Mouse (Mus musculus) embryonic facial prominence, embryonic 11.5 days (tissue): Measurements from ENCODE around the gene Mapk10. TPM values are rescaled to one million over a fixed set of nuclear protein-coding genes. Genes with fewer than 3 reads are reported as not detected.

Experiments used
- ATAC-seq: fragments of 200-750 bp; cut with Nextera tagmentation; replicated peaks from 2 replicates; pipeline ENCODE4 v1.8.0; 2017; ENCODE audit warnings: low read depth; ENCODE audit not compliant: insufficient number of reproducible peaks, low FRiP score, low TSS enrichment
- DNase-seq: peaks from one replicate; pipeline ENCODE4 v3.0.0-alpha.2; 2015; ENCODE audit warnings: low spot score
- H3K27ac ChIP-seq: fragments of 300-500 bp; sonication (generic); replicated peaks from 2 replicates; pipeline ENCODE4 v1.5.1; 2014; ENCODE audit warnings: mild to moderate bottlenecking, low read depth, low read length, control low read depth
- H3K27me3 ChIP-seq: fragments of 300-500 bp; sonication (generic); 2 replicates; pipeline ENCODE4 v1.6.1; 2014; ENCODE audit warnings: mild to moderate bottlenecking, low read length, moderate library complexity, mixed read lengths; ENCODE audit not compliant: control insufficient read depth, insufficient read depth
- H3K36me3 ChIP-seq: fragments of 300-500 bp; sonication (generic); replicated peaks from 2 replicates; pipeline ENCODE4 v1.6.1; 2014; ENCODE audit warnings: low read depth, mild to moderate bottlenecking, low read length, moderate library complexity, mixed read lengths; ENCODE audit not compliant: control insufficient read depth, insufficient read depth
- H3K4me1 ChIP-seq: fragments of 300-500 bp; sonication (generic); 2 replicates; pipeline ENCODE4 v1.6.1; 2014; ENCODE audit warnings: low read length, mixed read lengths; ENCODE audit not compliant: control insufficient read depth, insufficient read depth
- H3K4me2 ChIP-seq: fragments of 300-500 bp; sonication (generic); 2 replicates; pipeline ENCODE4 v1.6.1; 2014; ENCODE audit warnings: low read depth, mild to moderate bottlenecking, control low read depth, low read length, moderate library complexity
- H3K4me3 ChIP-seq: fragments of 300-500 bp; sonication (generic); 2 replicates; pipeline ENCODE4 v1.5.1; 2014; ENCODE audit warnings: low read depth, low read length, control low read depth
- H3K9ac ChIP-seq: fragments of 300-500 bp; sonication (generic); replicated peaks from 2 replicates; pipeline ENCODE4 v1.6.1; 2014; ENCODE audit warnings: mild to moderate bottlenecking, control low read depth, low read length
- H3K9me3 ChIP-seq: fragments of 300-500 bp; sonication (generic); replicated peaks from 2 replicates; pipeline ENCODE4 v1.6.1; 2016; ENCODE audit warnings: mild to moderate bottlenecking, low read length, inconsistent platforms, mixed read lengths; ENCODE audit not compliant: control insufficient read depth
- WGBS: fragments of 180-500 bp; shearing (Covaris S2); extraction: QIAGEN DNeasy Blood & Tissue Kit; methylation state at CpG from one replicate; pipeline ENCODE4 v1.1.7; 2014; 5-methylcytosine and 5-hydroxymethylcytosine counted together
- polyA plus RNA-seq: library from polyadenylated mRNA; unstranded; fragments of >200 nt; fragmentation: Nextera tagmentation; extraction: Ambion mirVana; gene quantifications from 2 replicates; pipeline ENCODE4 v1.2.1, GENCODE M21; 2014

Mapk10 gene
- polyA plus RNA-seq, 1 experiment from 2014 or later: 11.9 TPM

DNA sequence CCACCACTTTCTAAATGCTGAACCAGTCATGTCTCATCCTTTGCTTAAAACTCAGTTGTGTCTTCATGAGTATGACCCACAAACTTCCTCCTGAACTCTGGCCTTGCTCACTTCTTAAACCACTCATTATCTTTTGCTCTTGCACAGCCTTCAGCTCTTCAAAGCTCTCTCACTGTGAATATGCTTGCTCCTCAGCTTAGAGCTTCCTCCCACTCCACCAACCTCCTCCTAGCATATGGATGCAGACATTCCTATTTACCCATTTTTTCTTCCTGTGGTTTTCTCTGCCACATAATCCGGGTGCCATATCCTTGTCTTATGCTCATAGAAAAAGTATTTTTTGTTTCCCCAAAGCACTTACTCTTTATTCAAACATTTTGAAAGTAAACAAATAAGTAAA lies 26.9 kb downstream of the Mapk10 start:
- ATAC-seq (no peak), DNase-seq (no peak)
- 94% methylated on average over 1 of the region's 1 CpGs for WGBS

DNA sequence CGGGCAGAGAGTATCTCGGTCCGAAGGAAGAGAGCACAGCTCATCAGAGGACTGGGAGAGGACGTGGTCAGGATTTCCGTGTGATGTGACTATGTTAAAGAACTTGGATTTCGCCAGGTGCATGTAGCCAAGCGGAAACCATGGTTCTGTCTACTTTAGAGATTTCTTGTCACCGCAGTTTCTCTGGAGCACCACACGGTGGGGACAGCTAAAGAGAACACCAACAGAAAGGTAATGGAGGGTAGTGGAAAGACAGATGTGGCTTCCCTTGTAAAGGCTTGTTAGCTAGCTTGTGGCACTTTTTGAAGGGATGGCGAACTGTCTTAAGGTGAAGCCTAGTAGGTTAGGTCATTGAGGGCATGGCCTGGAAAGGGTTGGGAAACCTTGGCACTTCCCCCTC lies 29.5 kb downstream of the Mapk10 start:
- H3K4me1 ChIP-seq: no peaks in the 10 kb centered on the region
- H3K27ac ChIP-seq: no peak overlapping the region
- 93% methylated on average over 10 of the region's 10 CpGs for WGBS
- H3K27me3 ChIP-seq: no peaks in the 10 kb centered on the region
- no peak overlapping the region for H3K4me3 ChIP-seq
- H3K36me3 ChIP-seq: no peaks in the 10 kb centered on the region
- no peak overlapping the region for H3K9ac ChIP-seq
- no peaks in the 10 kb centered on the region for H3K9me3 ChIP-seq
- no peak for DNase-seq
- no peak for ATAC-seq
- no peak overlapping the region for H3K4me2 ChIP-seq

More for the DNA sequence above, 26.9 kb downstream of the Mapk10 start:
- no peaks in the 10 kb centered on the region for H3K4me1 ChIP-seq
- no peak overlapping the region for H3K9ac ChIP-seq
- H3K9me3 ChIP-seq: no peaks in the 10 kb centered on the region
- H3K27me3 ChIP-seq: no peaks in the 10 kb centered on the region
- H3K4me3 ChIP-seq: no peak overlapping the region
- no peaks in the 10 kb centered on the region for H3K36me3 ChIP-seq
- no peak overlapping the region for H3K27ac ChIP-seq
- H3K4me2 ChIP-seq: no peak overlapping the region

GRCm38 (mm10) chr5:103177010-103177409 lies 34.1 kb downstream of the Mapk10 start:
- 34% methylated on average over 5 of the region's 5 CpGs for WGBS
- H3K9ac ChIP-seq: no peak overlapping the region
- H3K9me3 ChIP-seq: no peaks in the 10 kb centered on the region
- no peak overlapping the region for H3K4me3 ChIP-seq
- DNase-seq: peak; percentile 13
- H3K4me2 ChIP-seq: no peak overlapping the region
- no peak for ATAC-seq
- no peaks in the 10 kb centered on the region for H3K4me1 ChIP-seq
- no peaks in the 10 kb centered on the region for H3K36me3 ChIP-seq
- no peaks in the 10 kb centered on the region for H3K27me3 ChIP-seq
- no peak overlapping the region for H3K27ac ChIP-seq

DNA sequence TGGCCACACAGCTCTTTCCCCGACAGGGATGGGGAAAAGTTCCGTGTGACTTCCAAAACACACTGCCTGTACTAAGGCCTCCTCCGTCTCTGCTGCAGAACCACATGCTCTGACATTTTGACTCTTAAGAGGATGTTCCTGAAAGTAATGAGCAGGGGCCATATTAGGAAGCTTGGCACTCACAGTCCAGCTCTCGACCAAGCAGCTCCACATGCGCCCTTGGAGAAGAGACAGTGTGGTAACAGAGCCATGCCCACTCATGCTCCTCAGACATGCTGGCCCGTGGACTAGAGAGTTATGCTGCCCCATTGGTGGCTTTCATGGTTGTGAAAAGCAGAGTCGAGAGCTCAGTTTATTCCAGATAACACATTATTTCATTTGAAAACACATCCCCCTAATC lies 35.1 kb downstream of the Mapk10 start:
- 89% methylated on average over 7 of the region's 7 CpGs for WGBS
- ATAC-seq (no peak), DNase-seq (no peak)
- Histone ChIP-seq H3K9ac (no peak overlapping the region), H3K27ac (no peak overlapping the region), H3K4me2 (no peak overlapping the region), H3K36me3 (no peaks in the 10 kb centered on the region), H3K9me3 (no peaks in the 10 kb centered on the region), H3K4me3 (no peak overlapping the region), H3K4me1 (no peaks in the 10 kb centered on the region), H3K27me3 (no peaks in the 10 kb centered on the region)

- no peak overlapping the region for H3K27ac ChIP-seq
- 75% methylated on average over 7 of the region's 7 CpGs for WGBS
- no peak overlapping the region for H3K4me2 ChIP-seq
- ATAC-seq (no peak), DNase-seq (no peak)
- H3K36me3 ChIP-seq: no peaks in the 10 kb centered on the region
- no peaks in the 10 kb centered on the region for H3K9me3 ChIP-seq
- no peaks in the 10 kb centered on the region for H3K4me1 ChIP-seq
- no peak overlapping the region for H3K9ac ChIP-seq
- no peak overlapping the region for H3K4me3 ChIP-seq
- H3K27me3 ChIP-seq: no peaks in the 10 kb centered on the region
Observed at GRCm38 (mm10) chr5:103174607-103175006, 36.5 kb downstream of the Mapk10 start.

DNA sequence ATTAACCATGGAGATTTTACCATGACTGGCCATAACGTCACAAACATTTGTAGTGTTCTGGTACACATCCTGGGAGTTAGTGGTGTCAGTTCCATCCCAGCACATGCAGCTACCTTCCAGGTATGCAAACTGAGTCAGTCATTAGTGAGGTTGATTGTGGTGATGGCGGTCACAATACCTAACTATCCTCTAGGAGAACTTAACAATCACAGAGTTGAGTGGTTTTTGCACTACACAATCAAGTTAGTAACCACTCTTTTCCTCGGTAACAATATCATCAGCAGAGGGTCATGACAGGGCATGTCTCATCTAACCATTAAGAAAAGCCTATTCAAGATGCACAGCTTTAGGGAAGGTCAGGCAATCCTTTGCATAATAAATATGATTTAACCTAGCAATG lies 39.9 kb downstream of the Mapk10 start:
- ATAC-seq: no peak
- no peaks in the 10 kb centered on the region for H3K36me3 ChIP-seq
- H3K4me3 ChIP-seq: no peak overlapping the region
- H3K4me2 ChIP-seq: no peak overlapping the region
- H3K27me3 ChIP-seq: no peaks in the 10 kb centered on the region
- no peak overlapping the region for H3K9ac ChIP-seq
- no peaks in the 10 kb centered on the region for H3K9me3 ChIP-seq
- H3K27ac ChIP-seq: no peak overlapping the region
- no peaks in the 10 kb centered on the region for H3K4me1 ChIP-seq
- WGBS: 87% methylated on average over 3 of the region's 3 CpGs
- no peak for DNase-seq

DNA sequence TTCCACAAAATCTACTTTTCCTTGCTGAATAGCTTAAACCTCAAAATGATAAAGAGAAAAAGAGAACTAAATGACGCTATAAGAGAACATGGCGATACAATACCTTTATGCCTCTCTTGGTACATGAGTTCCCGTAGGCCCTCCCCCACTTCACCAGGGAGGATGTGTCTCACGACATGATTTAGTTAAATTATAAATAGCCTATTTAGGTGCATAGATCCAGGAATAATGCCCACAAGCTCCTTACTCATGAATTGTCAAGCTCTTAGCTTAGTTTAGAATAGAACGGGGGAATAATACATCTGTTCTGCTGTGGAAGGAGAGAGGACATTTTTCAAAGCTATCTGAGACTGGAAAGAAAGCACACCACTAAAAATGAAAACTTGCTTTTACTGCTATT lies 43.8 kb downstream of the Mapk10 start:
- Histone ChIP-seq H3K27ac (no peak overlapping the region), H3K9ac (no peak overlapping the region), H3K4me1 (no peaks in the 10 kb centered on the region), H3K9me3 (no peaks in the 10 kb centered on the region), H3K4me3 (no peak overlapping the region), H3K36me3 (no peaks in the 10 kb centered on the region), H3K27me3 (no peaks in the 10 kb centered on the region), H3K4me2 (no peak overlapping the region)
- DNase-seq (no peak), ATAC-seq (no peak)
- WGBS: 90% methylated on average over 5 of the region's 5 CpGs

DNA sequence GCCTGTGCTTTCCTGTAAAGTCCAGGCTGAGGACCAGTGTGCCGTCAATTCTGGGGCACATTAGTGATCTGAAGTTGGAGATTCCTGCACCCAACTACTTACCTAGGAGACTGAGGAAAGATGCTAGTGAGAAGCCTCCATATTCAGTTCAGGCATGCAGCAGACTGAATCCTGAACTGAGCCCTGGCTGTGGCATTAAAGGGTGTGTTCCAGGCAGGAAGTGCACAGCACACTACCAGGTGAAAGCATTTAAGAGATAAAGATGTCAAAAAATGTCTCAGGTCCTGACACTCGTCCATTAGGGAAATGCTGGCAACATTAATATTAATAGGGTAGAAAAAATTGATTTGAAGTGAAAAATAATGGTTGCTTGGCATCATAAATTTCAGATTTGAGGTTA lies 44.4 kb downstream of the Mapk10 start:
- Histone ChIP-seq H3K27me3 (no peaks in the 10 kb centered on the region), H3K4me1 (no peaks in the 10 kb centered on the region), H3K27ac (no peak overlapping the region), H3K4me2 (no peak overlapping the region), H3K4me3 (no peak overlapping the region), H3K36me3 (no peaks in the 10 kb centered on the region), H3K9ac (no peak overlapping the region), H3K9me3 (no peaks in the 10 kb centered on the region)
- no peak for DNase-seq
- ATAC-seq: no peak
- WGBS: 77% methylated on average over 2 of the region's 2 CpGs
